Mouse (Mus musculus) skeletal muscle tissue, adult 2 months (tissue): ENCODE results near the gene Stam.
"Not testable (repeated sequence)": the region's sequence is repeated elsewhere in the genome, so short reads cannot be mapped to it uniquely, and the experiment has no call there.

Source experiments
- DNase-seq: peaks from one replicate; pipeline ENCODE4 v3.0.0-alpha.2; 2012; ENCODE audit warnings: low read depth, low spot score

Gene Stam

GRCm38 (mm10) chr2:14191601-14192000 is 117.7 kb downstream of the Stam start:
- DNase-seq: no peak

GRCm38 (mm10) chr2:14192046-14192445 is 118.1 kb downstream of the Stam start:
- peak; percentile 19 for DNase-seq

- DNase-seq: not testable (repeated sequence)
Observed at GRCm38 (mm10) chr2:14198325-14198903, 124.5 kb downstream of the Stam start.
